Mouse (Mus musculus) lung, adult 2 months (tissue): ENCODE results near the gene Pdcd1.

Experiments
- CTCF ChIP-seq: fragments of 200-500 bp; IDR thresholded peaks from 2 replicates; pipeline ENCODE4 v1.5.1; 2011; ENCODE audit warnings: mild to moderate bottlenecking, low read length, control low read depth; ENCODE audit not compliant: insufficient read depth
- POLR2A ChIP-seq: fragments of 200-500 bp; IDR thresholded peaks from 2 replicates; pipeline ENCODE4 v1.6.1; 2011; ENCODE audit warnings: low read depth, mild to moderate bottlenecking, control low read depth, low read length, borderline replicate concordance; ENCODE audit errors: extremely low read depth

DNA sequence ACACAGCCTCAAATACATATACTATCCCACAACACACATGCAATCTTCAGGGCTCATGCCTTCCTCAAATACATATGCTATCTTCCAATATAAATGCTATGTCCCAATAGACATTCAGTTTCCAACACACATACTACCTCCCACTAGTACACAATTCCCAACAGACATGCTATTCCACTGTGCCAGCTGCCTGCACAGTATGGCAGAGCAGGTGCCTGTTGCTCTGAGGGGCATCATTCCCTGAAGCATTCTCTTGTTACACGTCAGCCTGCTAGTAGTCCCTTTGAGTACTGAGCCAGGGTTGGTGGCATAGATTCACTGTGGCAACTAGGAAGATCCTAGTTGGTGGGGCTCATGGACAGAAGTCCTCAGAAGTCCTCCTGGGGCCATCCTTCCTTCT lies 2.1 kb upstream of the Pdcd1 start:
- TF ChIP-seq CTCF = no peak
- TF ChIP-seq POLR2A = no peak
